Mouse (Mus musculus): ENCODE results near the gene Ptch2.

The Ptch2 gene

DNA sequence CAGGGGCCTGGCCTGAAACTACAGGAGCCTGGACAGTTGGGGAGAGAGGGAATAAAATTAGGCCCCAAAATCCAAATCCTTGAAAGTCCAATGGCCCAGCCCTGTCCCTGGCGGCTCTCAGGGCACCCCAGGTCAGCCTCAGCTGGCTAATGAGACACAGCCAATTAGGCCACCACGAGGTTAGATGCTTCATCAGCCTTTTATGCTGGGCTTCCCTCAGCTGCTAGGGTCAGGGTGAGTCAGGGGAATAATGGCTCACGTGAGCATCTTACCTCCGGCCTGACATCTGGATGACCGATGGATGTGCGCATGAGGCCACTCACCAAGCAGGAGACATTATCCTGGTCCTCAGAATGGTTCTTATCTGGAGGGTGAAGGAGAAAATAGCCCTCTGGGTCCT is 34.9 kb downstream of the Ptch2 start:
- DNase-seq (ENCODE audit: low spot score): no peak

- no peak for DNase-seq (ENCODE audit: low spot score)
Observed at GRCm38 (mm10) chr4:117131198-117131597, 35.3 kb downstream of the Ptch2 start.

- peak; percentile 80 for DNase-seq (ENCODE audit: low spot score)
Observed at GRCm38 (mm10) chr4:117131890-117132793, 36.3 kb downstream of the Ptch2 start.

DNA sequence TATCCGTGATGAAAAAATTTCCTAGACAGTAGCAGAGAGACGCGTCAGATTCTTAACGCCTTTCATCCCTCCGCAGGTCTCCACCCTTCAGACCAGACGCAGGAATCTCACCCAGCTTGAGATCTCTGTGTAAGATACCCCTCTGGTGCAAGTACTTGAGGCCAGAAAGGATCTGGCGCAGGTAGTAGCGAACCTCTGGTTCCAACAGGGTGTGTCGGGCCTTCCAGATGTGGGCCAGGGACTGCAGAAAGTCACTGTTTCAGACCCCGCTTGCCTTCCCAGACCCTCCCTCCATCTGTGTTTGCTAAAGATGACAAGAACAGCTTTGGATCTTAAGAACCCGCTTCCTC is 36.9 kb downstream of the Ptch2 start:
- DNase-seq (ENCODE audit: low spot score): no peak

DNA sequence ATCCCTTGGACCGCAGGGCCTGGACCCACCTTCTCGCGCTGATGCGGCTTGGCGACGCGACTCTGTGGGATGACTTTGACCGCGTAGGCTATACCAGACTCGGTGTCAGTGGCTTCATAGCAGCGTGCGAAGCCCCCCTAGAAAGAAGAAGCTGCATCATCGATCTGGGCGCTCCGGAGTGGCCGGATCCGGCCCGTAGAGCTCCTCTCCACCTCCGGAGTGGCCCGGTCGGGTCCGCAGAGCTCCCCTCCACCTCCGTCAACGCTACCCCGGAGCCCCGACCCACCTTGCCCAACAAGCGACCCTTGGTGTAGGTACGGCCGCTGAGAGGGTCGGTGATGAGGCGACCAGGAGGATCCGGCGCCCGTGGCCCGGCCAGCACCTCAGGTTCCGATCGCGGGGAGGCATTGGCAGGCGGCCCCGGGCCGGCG is 37.5 kb downstream of the Ptch2 start:
- DNase-seq (ENCODE audit: low spot score): no peak

DNA sequence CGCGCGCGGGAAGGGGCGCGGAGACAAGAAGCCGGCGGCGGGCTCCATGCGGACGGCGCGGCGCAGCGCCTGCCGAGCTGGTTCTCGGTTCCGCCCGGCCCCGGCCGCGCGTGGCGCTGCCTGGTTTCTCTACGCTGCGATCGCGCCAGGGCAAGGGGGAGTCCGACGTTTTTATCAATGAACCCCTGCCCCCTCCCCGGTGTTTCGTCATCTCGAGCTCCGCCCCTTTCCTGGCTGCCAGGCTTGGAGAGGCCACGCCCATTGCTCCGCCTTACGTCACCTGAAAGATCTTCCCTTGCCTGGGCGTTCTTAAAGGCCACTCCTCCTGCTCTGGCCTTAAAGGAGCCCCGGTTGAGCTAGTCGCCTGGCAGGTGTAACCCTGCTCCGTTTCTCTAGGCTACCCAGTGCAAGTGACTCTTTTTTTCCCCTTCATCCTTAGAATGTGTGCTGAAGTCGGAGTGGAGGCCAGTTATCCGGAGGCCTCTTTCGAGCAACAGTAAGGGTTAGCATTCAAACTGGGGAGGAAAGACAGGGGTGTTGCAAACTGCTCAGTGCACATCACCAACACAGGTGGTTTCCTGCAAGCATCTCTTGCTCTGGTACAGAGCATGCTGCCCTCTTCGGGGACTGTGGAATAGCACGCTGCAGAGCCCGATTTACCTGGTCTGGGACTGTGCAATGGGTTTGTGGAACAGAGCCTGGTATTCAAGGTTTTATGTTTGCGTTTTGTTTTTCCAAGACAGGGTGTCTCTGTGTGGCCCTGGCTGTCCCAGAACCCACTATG is 38.1 kb downstream of the Ptch2 start, which contains the start of gene Plk3:
Gene Plk3, minus strand, starts transcription at position 147 of the 784 bp plus-strand sequence.
- peak; percentile 99 for DNase-seq (ENCODE audit: low spot score)

DNA sequence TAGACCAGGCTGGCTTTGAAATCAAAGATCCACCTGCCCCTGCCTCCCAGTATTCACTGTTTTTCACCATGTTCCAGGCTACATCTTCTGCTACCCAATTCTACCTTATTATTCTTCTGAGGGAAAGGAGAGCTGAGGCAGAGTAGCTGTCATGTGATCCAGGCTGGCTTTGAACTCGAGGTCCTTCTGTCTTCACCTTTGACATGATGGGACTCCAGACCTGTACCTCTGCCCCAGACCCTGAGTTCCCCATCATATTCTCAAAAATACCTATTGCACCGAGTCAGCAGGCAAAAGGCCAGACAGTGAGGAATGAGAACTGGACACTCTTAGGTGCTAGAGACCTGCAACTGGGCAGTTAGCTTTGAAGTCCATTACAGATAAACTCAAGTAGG is 38.7 kb downstream of the Ptch2 start:
- DNase-seq (ENCODE audit: low spot score): no peak

GRCm38 (mm10) chr4:117136034-117136433 is 40.2 kb downstream of the Ptch2 start:
- no peak for DNase-seq (ENCODE audit: low spot score)

- no peak for DNase-seq (ENCODE audit: low spot score)
Observed at GRCm38 (mm10) chr4:117138295-117139216, 42.7 kb downstream of the Ptch2 start.

DNA sequence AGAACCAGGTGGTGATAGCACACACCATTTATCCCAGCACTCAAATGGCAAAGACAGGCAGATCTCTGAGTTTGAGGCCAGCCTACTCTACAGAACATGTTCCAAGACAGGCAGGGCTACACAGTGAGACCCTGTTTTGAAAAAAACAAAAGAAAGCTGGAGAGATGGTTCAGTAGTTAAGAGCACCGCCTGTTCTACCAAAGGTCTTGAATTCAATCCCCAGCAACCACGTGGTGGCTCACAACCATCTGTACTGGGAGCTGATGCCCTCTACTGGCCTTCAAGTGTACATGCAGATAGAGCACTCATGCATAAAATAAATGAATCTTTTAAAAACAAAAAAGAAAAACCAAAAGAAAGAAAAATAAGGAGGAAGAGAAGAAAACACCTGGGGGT is 43.3 kb downstream of the Ptch2 start:
- DNase-seq (ENCODE audit: low spot score): peak; percentile 78

DNA sequence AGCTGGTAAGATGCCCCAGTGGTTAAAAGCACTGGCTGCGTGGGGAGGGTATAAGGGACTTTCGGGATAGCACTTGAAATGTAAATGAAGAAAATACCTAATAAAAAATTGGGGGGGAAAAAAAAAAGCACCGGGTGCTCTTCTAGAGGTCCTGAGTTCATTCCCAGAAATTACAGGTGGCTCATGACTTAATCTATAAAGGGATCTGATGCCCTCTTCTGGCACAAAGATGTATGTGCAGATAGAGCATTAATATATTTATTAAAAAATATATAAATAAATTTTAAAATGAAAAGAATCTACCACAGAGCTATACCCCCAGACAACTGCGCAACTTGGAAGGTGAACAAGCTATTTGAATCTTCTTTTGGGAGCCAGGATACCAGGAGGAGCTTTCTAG is 44.7 kb downstream of the Ptch2 start:
- DNase-seq (ENCODE audit: low spot score): no peak

- DNase-seq (ENCODE audit: low spot score): no peak
Observed at GRCm38 (mm10) chr4:117143023-117143422, 47.1 kb downstream of the Ptch2 start.

- no peak for DNase-seq (ENCODE audit: low spot score)
Observed at GRCm38 (mm10) chr4:117145248-117145647, 49.4 kb downstream of the Ptch2 start.

DNA sequence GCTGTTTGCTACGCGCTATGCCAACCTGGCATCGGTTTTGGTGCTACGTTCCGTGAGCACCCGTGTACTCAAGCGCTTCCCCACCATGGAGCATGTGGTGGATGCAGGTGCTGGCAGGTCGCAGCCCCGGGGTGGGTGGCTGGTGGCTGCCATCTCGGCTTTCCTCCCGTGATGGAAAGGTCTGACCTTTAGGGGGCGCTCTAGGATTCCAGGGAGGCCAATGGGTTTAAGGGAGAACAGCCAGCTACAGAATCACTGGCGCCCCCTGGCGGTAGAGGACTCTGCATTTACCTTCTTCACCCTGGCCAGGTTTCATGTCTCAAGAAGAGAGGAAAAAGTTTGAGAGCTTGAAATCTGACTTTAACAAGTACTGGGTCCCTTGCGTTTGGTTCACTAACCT is 50.3 kb downstream of the Ptch2 start:
- peak; percentile 86 for DNase-seq (ENCODE audit: low spot score)

- no peak for DNase-seq (ENCODE audit: low spot score)
Observed at GRCm38 (mm10) chr4:117148047-117148713, 52.3 kb downstream of the Ptch2 start.

DNA sequence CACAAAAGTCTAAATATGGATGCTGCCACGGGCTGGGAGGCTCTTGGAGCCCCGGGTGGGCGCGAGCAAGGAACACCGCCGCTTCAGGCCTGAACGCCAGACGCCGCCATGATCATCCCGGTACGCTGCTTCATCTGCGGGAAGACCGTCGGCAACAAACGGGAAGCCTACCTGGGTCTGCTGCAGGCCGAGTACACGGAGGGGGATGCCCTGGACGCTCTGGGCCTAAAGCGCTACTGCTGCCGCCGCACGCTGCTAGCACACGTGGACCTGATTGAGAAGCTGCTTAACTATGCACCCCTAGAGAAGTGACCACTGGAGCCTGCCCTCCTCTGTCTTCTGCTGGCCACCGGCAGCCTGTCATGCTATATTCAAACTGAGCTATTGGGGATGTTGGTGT is 52.9 kb downstream of the Ptch2 start:
- DNase-seq (ENCODE audit: low spot score): no peak

GRCm38 (mm10) chr4:117149291-117150211 is 53.7 kb downstream of the Ptch2 start:
- no peak for DNase-seq (ENCODE audit: low spot score)

GRCm38 (mm10) chr4:117150212-117150733 is 54.4 kb downstream of the Ptch2 start:
- DNase-seq (ENCODE audit: low spot score): no peak

GRCm38 (mm10) chr4:117151416-117151815 is 55.5 kb downstream of the Ptch2 start:
- DNase-seq (ENCODE audit: low spot score): no peak

DNA sequence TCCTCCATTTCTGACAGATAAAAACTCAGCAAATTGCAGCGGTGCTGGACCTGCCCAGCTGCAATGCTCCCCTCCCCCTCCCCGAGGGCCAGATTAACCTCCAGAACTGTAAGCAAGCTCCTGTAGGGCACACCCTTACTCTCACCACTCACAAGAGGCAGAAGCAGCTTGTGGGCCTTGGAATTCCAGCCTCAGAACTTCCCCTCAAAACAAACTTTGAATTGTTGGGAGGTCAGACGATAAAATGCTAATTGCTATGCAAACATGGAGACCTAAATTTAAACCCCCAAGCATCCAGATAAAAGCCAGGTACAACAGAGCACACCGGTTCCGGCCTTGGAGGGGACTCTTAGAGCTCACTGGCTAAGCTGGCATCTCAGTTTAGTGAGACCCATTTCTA is 56.8 kb downstream of the Ptch2 start:
- DNase-seq (ENCODE audit: low spot score): no peak

All from embryo, embryonic 10 days (tissue).